Mouse (Mus musculus) embryonic fibroblast, embryonic 13.5 days (primary cell): Measurements from ENCODE around the gene Twnk.

Source experiments
- CTCF ChIP-seq: IDR thresholded peaks from 2 replicates; pipeline ENCODE4 v1.5.1; 2011; ENCODE audit warnings: mild to moderate bottlenecking, control low read depth, low read length, moderate library complexity, borderline replicate concordance; ENCODE audit not compliant: insufficient read depth
- POLR2A ChIP-seq: IDR thresholded peaks from 2 replicates; pipeline ENCODE4 v1.6.1; 2011; ENCODE audit warnings: low read depth, mild to moderate bottlenecking, control low read depth, low read length, moderate library complexity

- TF ChIP-seq POLR2A: no peak
- TF ChIP-seq CTCF: no peak
Measured at GRCm38 (mm10) chr19:44992712-44993111, 12.8 kb upstream of the Twnk start.
